Mouse (Mus musculus) limb, embryonic 11.5 days (tissue): Measurements from ENCODE around the gene St5. TPM values are rescaled to one million over a fixed set of nuclear protein-coding genes. Genes with fewer than 3 reads are reported as not detected.

ENCODE experiments used
- ATAC-seq: fragments of 200-750 bp; cut with Nextera tagmentation; 2 replicates; pipeline ENCODE4 v1.8.0; 2017; ENCODE audit warnings: low read depth; ENCODE audit not compliant: insufficient number of reproducible peaks, low FRiP score, low TSS enrichment
- DNase-seq: peaks from one replicate; pipeline ENCODE4 v3.0.0-alpha.2; 2015; ENCODE audit warnings: low spot score
- H3K27ac ChIP-seq: fragments of 300-500 bp; sonication (generic); replicated peaks from 2 replicates; pipeline ENCODE4 v1.5.1; 2014; ENCODE audit warnings: low read depth, mild to moderate bottlenecking, low read length
- H3K27me3 ChIP-seq: fragments of 300-500 bp; sonication (generic); 2 replicates; pipeline ENCODE4 v1.6.1; 2014; ENCODE audit warnings: mild to moderate bottlenecking, low read length, mixed read lengths; ENCODE audit not compliant: control insufficient read depth, insufficient read depth
- H3K36me3 ChIP-seq: fragments of 300-500 bp; sonication (generic); 2 replicates; pipeline ENCODE4 v1.6.1; 2014; ENCODE audit warnings: mild to moderate bottlenecking, low read length, moderate library complexity, mixed read lengths; ENCODE audit not compliant: control insufficient read depth, insufficient read depth
- H3K4me1 ChIP-seq: fragments of 300-500 bp; sonication (generic); 2 replicates; pipeline ENCODE4 v1.6.1; 2014; ENCODE audit warnings: low read length, mixed read lengths; ENCODE audit not compliant: control insufficient read depth, insufficient read depth
- H3K4me2 ChIP-seq: fragments of 300-500 bp; sonication (generic); 2 replicates; pipeline ENCODE4 v1.6.1; 2014; ENCODE audit warnings: low read depth, mild to moderate bottlenecking, moderate library complexity; ENCODE audit not compliant: severe bottlenecking
- H3K4me3 ChIP-seq: fragments of 300-500 bp; sonication (generic); 2 replicates; pipeline ENCODE4 v1.5.1; 2014; ENCODE audit warnings: low read depth, low read length
- H3K9ac ChIP-seq: fragments of 300-500 bp; sonication (generic); 2 replicates; pipeline ENCODE4 v1.6.1; 2014; ENCODE audit warnings: mild to moderate bottlenecking, low read length
- H3K9me3 ChIP-seq: fragments of 300-500 bp; sonication (generic); 2 replicates; pipeline ENCODE4 v1.6.1; 2016; ENCODE audit warnings: low read length; ENCODE audit not compliant: control insufficient read depth
- WGBS: fragments of 180-500 bp; shearing (Covaris S2); extraction: QIAGEN DNeasy Blood & Tissue Kit; methylation state at CpG from one replicate; pipeline ENCODE4 v1.1.7; 2014; 5-methylcytosine and 5-hydroxymethylcytosine counted together
- polyA plus RNA-seq: library from polyadenylated mRNA; unstranded; fragments of >200 nt; fragmentation: Nextera tagmentation; extraction: Ambion mirVana; gene quantifications from 2 replicates; pipeline ENCODE4 v1.2.1, GENCODE M21; 2014

St5 gene
- polyA plus RNA-seq, 1 experiment from 2014 or later = 52.3 TPM

DNA sequence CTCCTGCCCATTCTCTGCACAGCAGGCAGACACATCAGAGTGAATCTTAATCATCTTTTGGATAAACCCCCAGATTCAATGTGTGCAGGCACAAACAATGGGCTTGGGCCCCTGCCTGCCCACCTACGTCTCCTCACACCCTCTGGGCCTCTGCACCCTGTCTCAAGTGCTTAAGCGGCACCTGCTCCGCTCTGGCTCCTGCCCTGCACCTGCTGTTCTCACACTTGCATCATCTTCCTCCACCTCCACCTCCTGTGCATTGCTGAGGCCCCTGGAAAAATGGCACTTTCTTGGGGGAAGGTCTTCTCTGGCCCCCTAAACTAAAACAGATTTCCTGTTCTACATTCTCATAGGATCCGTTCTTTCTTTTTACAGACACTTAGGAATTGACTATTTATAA, 169.5 kb downstream of the St5 start:
- no peak for ATAC-seq
- no peaks in the 10 kb centered on the region for H3K27me3 ChIP-seq
- no peaks in the 10 kb centered on the region for H3K9me3 ChIP-seq
- no peaks in the 10 kb centered on the region for H3K4me1 ChIP-seq
- no peak overlapping the region for H3K4me2 ChIP-seq
- no peak overlapping the region for H3K27ac ChIP-seq
- DNase-seq = no peak
- WGBS = 95% methylated on average over 4 of the region's 4 CpGs
- peaks cover 12% of the 10 kb centered on the region for H3K36me3 ChIP-seq
- no peak overlapping the region for H3K4me3 ChIP-seq
- no peak overlapping the region for H3K9ac ChIP-seq

DNA sequence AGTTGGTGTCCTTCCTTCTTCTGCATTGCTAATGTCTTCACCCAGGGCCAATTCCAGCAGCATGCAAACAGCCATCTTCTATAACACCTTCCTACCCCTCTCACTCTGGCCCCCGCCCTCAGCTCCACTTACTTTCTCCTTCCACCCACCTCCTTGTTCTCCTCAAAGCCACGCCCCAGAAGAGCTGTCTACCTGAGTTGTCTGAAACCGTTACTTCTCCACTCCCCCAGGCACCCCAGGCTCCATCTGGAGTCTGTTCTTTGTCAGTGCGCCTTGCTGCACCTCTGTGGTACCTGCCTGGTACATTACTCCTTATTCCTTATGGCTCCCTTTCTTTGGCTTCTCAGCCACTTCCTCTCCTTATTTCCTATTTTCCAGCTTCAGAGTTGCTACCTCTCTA, 170.3 kb downstream of the St5 start:
- no peak overlapping the region for H3K27ac ChIP-seq
- H3K9ac ChIP-seq = no peak overlapping the region
- H3K4me3 ChIP-seq = no peak overlapping the region
- no peak for DNase-seq
- H3K4me2 ChIP-seq = no peak overlapping the region
- ATAC-seq = no peak
- WGBS = 71% methylated on average over 4 of the region's 4 CpGs
- H3K9me3 ChIP-seq = no peaks in the 10 kb centered on the region
- H3K4me1 ChIP-seq = no peaks in the 10 kb centered on the region
- H3K36me3 ChIP-seq = peaks cover 12% of the 10 kb centered on the region
- H3K27me3 ChIP-seq = no peaks in the 10 kb centered on the region

DNA sequence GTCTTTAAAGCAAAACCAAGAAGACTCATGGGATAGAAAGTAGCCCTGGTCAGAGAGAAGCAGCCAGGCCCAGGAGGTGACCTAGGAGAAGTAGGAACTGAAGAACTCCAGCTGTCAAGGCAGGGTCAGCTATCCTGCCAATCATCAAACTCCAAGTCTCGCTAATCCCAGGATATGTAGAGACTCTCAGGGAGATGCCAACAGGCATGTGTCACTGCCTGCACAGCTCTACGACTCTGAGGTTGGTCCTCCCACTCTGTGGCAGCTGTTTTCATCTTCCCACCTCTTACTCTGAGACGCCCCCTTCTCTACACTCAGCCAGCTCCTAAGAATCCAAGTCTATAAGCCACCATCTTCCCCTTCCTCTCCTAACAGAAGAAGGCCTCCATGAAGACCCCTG, 170.7 kb downstream of the St5 start:
- DNase-seq = no peak
- Histone ChIP-seq H3K4me3 (no peak overlapping the region), H3K4me1 (no peaks in the 10 kb centered on the region), H3K4me2 (no peak overlapping the region), H3K9me3 (no peaks in the 10 kb centered on the region), H3K27me3 (no peaks in the 10 kb centered on the region), H3K9ac (no peak overlapping the region), H3K36me3 (peaks cover 12% of the 10 kb centered on the region), H3K27ac (no peak overlapping the region)
- no peak for ATAC-seq
- WGBS = 64% methylated on average over 3 of the region's 3 CpGs

DNA sequence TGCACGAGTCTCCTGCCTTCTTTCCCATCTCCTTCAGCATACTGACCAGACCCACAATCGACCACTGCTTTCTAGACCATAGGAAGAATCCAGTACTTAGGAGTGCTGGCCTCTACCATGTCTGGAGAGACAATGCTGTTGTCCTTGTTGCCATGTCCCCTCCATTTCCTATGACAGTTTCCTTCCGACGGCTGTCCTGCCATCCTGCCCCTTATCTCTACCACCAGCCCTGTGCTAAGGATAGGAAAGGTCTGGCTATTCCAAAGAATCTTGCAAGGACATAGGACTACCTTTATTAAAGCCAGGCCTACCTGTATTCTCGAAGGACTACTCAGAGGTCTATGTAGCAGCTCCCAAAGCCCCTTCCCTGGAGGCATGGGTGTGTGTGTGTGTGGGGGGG, 171.9 kb downstream of the St5 start:
- Histone ChIP-seq H3K27me3 (no peaks in the 10 kb centered on the region), H3K9me3 (no peaks in the 10 kb centered on the region), H3K4me1 (no peaks in the 10 kb centered on the region), H3K4me3 (no peak overlapping the region), H3K4me2 (no peak overlapping the region), H3K36me3 (peaks cover 12% of the 10 kb centered on the region), H3K27ac (no peak overlapping the region), H3K9ac (no peak overlapping the region)
- no peak for DNase-seq
- WGBS = 84% methylated on average over 5 of the region's 5 CpGs
- ATAC-seq = no peak

DNA sequence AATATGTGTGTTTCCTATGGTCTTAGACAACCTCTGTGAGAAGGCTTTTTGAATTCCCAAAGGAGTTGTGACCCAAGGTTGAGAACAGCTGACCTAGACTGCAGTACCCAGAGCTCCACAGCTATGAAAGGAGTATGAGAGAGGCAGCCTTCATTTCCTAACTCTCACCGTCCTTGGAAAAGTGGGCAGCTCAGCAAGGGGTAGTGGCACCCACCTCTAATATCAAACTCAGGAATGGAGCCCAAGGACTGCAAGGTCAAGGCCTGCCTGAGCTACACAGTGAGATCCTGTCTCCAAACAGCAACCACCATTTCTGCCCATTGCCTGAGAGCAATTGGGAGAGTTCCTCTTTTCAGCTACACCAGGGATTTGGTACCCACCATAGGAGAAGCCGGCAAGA, 173.7 kb downstream of the St5 start:
- WGBS = 85% methylated on average over 2 of the region's 2 CpGs
- ATAC-seq (no peak), DNase-seq (no peak)
- Histone ChIP-seq H3K36me3 (peaks cover 14% of the 10 kb centered on the region), H3K4me1 (no peaks in the 10 kb centered on the region), H3K9ac (no peak overlapping the region), H3K27ac (no peak overlapping the region), H3K4me2 (no peak overlapping the region), H3K9me3 (no peaks in the 10 kb centered on the region), H3K27me3 (no peaks in the 10 kb centered on the region), H3K4me3 (no peak overlapping the region)

DNA sequence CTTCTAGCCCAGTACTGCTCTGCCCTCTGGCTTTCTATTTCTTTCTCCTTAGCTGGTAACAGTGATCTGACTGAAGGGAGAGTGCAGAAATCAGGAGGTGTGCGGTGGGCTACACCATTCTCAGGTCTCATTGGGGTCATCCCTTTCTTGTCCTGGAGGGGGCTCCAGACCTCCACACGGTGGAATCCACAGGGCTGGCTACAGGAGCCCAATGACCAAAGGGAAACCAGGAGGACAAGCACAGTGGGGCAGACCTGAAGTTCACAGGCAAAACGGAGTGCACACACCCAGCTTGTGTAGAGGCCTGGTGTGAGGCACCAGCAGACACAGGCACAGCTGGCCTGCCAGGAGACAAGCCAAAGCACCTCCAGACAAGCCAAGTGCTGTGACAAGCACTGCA, 175.0 kb downstream of the St5 start:
- no peak overlapping the region for H3K4me3 ChIP-seq
- ATAC-seq (no peak), DNase-seq (peak; percentile 75)
- H3K36me3 ChIP-seq = peaks cover 12% of the 10 kb centered on the region
- no peak overlapping the region for H3K27ac ChIP-seq
- H3K4me2 ChIP-seq = no peak overlapping the region
- no peaks in the 10 kb centered on the region for H3K27me3 ChIP-seq
- WGBS = 13% methylated on average over 3 of the region's 3 CpGs
- H3K9me3 ChIP-seq = no peaks in the 10 kb centered on the region
- H3K4me1 ChIP-seq = no peaks in the 10 kb centered on the region
- H3K9ac ChIP-seq = no peak overlapping the region

DNA sequence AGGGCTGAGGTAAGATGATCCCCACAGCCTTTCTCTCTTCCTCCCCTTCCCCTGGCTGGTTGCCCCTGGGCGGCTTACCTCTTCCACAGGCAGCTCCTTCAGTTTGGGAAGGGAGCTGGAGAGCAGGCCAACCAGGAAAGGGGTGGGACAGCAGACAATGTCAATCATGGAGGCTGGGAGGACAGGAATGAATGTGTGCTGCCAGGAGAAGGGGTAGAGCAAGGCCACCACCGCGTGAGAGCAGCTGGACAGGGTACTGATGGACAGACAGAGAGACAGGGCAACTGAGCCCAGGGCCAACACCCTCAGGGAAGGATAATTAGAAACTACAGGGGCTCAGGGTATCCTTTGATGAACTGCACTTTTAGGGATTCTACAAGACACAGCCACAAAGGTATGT, 175.9 kb downstream of the St5 start:
- Histone ChIP-seq H3K9ac (no peak overlapping the region), H3K4me1 (no peaks in the 10 kb centered on the region), H3K27me3 (no peaks in the 10 kb centered on the region), H3K36me3 (peaks cover 20% of the 10 kb centered on the region), H3K4me3 (no peak overlapping the region), H3K9me3 (no peaks in the 10 kb centered on the region), H3K4me2 (no peak overlapping the region), H3K27ac (no peak overlapping the region)
- DNase-seq (no peak), ATAC-seq (no peak)
- 85% methylated on average over 3 of the region's 3 CpGs for WGBS

DNA sequence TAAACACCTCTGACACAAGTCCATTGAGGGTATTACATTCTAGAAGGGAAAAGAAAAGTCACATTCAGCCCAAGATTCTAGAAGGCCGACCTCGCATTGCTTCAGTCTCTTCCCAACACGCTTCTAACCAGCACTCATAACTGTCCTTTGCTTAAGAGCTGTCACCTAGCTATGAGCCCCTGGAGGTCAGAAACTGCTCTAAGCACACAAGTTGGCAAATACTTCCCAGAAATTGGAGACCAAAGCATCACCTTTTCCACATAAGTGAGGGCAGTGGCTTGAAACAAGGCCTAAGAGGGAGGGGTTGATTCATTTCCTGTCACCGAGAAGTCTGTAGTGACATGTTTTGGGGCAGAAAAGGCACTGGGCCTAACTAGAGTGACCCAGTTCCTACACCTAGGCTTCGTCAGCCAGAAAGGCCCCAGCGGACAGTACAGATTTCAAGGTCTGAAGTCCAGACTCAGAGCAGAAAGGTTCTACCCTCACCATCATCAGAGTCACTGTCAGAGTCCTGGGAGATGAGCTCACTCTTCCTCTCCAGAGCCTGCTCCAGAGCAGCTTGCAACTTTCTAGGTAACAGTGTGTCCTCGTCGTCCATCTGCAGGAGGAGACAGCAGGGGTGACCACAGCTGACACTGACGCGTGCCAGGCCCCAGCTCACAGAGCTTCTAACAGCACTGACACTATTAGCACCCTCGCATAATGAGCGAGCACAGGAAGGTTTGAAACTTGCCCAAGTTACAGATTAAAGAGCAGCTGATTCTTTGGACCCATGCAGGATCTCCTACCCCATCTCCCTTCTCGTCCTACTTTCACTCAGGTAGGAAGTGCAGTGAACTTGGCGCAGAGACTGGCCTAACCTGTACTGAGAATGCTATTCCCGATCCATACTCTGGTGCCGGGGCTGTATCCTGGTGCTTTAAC, 177.4 kb downstream of the St5 start:
- WGBS = 68% methylated on average over 16 of the region's 16 CpGs
- no peak overlapping the region for H3K27ac ChIP-seq
- no peak overlapping the region for H3K9ac ChIP-seq
- H3K4me3 ChIP-seq = no peak overlapping the region
- H3K27me3 ChIP-seq = no peaks in the 10 kb centered on the region
- no peak for ATAC-seq
- 0 out of 2 replicates have a peak, but pooled peaks cover 3% of the 10 kb centered on the region for H3K4me1 ChIP-seq
- no peak overlapping the region for H3K4me2 ChIP-seq
- DNase-seq = no peak
- H3K36me3 ChIP-seq = peaks cover 26% of the 10 kb centered on the region
- H3K9me3 ChIP-seq = no peaks in the 10 kb centered on the region
